Mouse (Mus musculus) olfactory bulb, adult 2 months (tissue): Measurements from ENCODE around the gene Cdh13.

ENCODE experiments used
- CTCF ChIP-seq: fragments of 200-500 bp; IDR thresholded peaks from 2 replicates; pipeline ENCODE4 v1.5.1; 2012; ENCODE audit warnings: low read depth, mild to moderate bottlenecking, low read length, moderate library complexity; ENCODE audit not compliant: insufficient read depth
- POLR2A ChIP-seq: fragments of 200-500 bp; IDR thresholded peaks from 2 replicates; pipeline ENCODE4 v1.6.1; 2012; ENCODE audit warnings: mild to moderate bottlenecking, low read depth, low read length, moderate library complexity; ENCODE audit not compliant: insufficient read depth

DNA sequence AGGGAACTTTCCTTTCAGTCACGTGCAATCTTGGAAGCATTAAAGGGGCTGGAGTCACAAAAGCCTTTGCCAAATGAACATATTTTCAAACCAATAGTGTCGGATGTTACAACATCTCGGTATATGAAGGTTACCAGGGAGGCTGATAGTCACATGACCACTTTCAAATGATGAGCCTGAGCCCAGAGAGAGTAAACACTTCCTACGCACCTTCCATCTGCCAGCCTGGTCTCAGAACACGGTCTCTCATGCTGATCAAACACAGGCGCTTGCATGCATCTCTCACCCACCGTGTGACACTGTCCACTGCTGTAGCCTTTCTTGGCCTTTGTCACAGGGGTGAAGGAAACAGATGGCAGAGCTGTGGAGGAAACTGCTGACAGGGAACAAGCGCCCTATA is 313.3 kb downstream of the Cdh13 start:
- TF ChIP-seq CTCF, result no peak
- TF ChIP-seq POLR2A, result no peak
